Mouse (Mus musculus) small intestine, adult 10 weeks (tissue): Measurements from ENCODE around the gene Tars. TPM values are rescaled to one million over a fixed set of nuclear protein-coding genes. Genes with fewer than 3 reads are reported as not detected.

Experiments used
- polyA plus RNA-seq: library from polyadenylated mRNA; stranded (reverse); fragments of 350-450 nt; fragmentation: Illumina TruSeq; extraction: RNeasy Lipid Tissue Mini Kit (QIAGEN cat#74804); gene quantifications from one replicate; pipeline ENCODE4 v1.2.3, GENCODE M21; 2014; ENCODE audit warnings: low replicate concordance

Gene Tars
- 43.7 TPM for polyA plus RNA-seq

DNA sequence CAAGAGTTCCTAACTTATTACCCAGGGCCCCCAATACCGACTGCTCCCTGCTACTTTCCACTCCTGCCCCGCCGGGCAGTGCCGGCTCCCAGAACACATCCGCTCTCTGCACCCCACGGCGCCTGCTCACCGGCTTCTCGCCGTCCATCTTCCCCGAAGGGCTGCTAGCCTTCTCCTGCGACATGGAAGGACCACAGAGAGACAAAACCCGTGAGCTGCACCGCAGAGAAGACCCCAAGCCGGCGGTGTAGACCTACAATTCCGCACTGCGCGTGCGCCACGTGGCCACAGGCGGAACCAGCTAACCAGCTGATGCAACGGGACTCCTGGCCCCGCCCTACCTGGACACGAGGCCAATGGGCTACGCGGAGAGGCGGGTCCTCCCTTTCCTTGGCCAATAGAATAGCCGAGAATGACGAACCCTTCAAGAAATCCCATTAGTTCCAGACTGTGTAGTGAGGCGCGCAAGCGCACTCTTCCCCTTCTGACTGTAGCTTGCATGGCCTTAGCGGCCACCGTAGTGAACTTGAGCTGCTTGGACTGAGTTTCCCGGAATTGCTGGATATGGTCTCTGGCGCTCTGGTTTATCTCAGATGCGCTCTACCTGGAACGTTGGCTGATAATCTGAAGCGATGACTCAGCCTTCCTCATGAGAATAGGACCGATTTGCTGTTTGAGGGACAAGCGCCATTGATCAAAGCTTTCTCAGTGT is at the start of gene Tars:
Gene Tars, minus strand, starts transcription at position 310 of the 712 bp plus-strand sequence.

